Mouse (Mus musculus) intestine, embryonic 16.5 days (tissue): ENCODE measurements around the gene Trnau1ap. TPM values are rescaled to one million over a fixed set of nuclear protein-coding genes. Genes with fewer than 3 reads are reported as not detected.

ENCODE experiments used
- ATAC-seq: fragments of 200-750 bp; cut with Nextera tagmentation; 2 replicates; pipeline ENCODE4 v1.8.0; 2017; ENCODE audit warnings: moderate TSS enrichment, moderate library complexity
- H3K27ac ChIP-seq: fragments of 300-500 bp; sonication (generic); 2 replicates; pipeline ENCODE4 v1.5.1; 2014; ENCODE audit warnings: mild to moderate bottlenecking, low read length
- H3K27me3 ChIP-seq: fragments of 300-500 bp; sonication (generic); replicated peaks from 2 replicates; pipeline ENCODE4 v1.6.1; 2014; ENCODE audit warnings: low read length, control low read depth, mixed read lengths; ENCODE audit not compliant: control insufficient read depth, insufficient read depth
- H3K36me3 ChIP-seq: fragments of 300-500 bp; sonication (generic); 2 replicates; pipeline ENCODE4 v1.6.1; 2014; ENCODE audit warnings: low read length, control low read depth; ENCODE audit not compliant: control insufficient read depth, insufficient read depth
- H3K4me1 ChIP-seq: fragments of 300-500 bp; sonication (generic); 2 replicates; pipeline ENCODE4 v1.6.1; 2014; ENCODE audit warnings: low read length, control low read depth, mixed read lengths; ENCODE audit not compliant: control insufficient read depth, insufficient read depth
- H3K4me2 ChIP-seq: fragments of 300-500 bp; sonication (generic); 2 replicates; pipeline ENCODE4 v1.6.1; 2014; ENCODE audit warnings: low read depth, low read length, control low read depth
- H3K4me3 ChIP-seq: fragments of 300-500 bp; sonication (generic); 2 replicates; pipeline ENCODE4 v1.5.1; 2014; ENCODE audit warnings: mild to moderate bottlenecking, low read length
- H3K9ac ChIP-seq: fragments of 300-500 bp; sonication (generic); 2 replicates; pipeline ENCODE4 v1.6.1; 2014; ENCODE audit warnings: low read depth, low read length
- H3K9me3 ChIP-seq: fragments of 300-500 bp; sonication (generic); 2 replicates; pipeline ENCODE4 v1.6.1; 2016; ENCODE audit warnings: low read length, control low read depth; ENCODE audit not compliant: control insufficient read depth
- WGBS: fragments of 180-500 bp; shearing (Covaris S2); extraction: QIAGEN DNeasy Blood & Tissue Kit; methylation state at CpG from one replicate; pipeline ENCODE4 v1.1.7; 2014; 5-methylcytosine and 5-hydroxymethylcytosine counted together
- polyA plus RNA-seq: library from polyadenylated mRNA; unstranded; fragments of >200 nt; fragmentation: Nextera tagmentation; extraction: Ambion mirVana; gene quantifications from 2 replicates; pipeline ENCODE4 v1.2.1, GENCODE M21; 2015

Trnau1ap gene
- polyA plus RNA-seq, 1 experiment from 2014 or later, result 79.6 TPM

GRCm38 (mm10) chr4:132326481-132326880 is 2.9 kb downstream of the Trnau1ap start:
- H3K4me2 ChIP-seq, result no peak overlapping the region
- H3K4me1 ChIP-seq, result peaks cover 7% of the 10 kb centered on the region
- no peaks in the 10 kb centered on the region for H3K27me3 ChIP-seq
- ATAC-seq, result no peak
- no peaks in the 10 kb centered on the region for H3K9me3 ChIP-seq
- no peak overlapping the region for H3K4me3 ChIP-seq
- WGBS, result 77% methylated on average over 5 of the region's 5 CpGs
- H3K27ac ChIP-seq, result no peak overlapping the region
- no peak overlapping the region for H3K9ac ChIP-seq
- H3K36me3 ChIP-seq, result peaks cover 7% of the 10 kb centered on the region; the same call in 1 of the 2 replicates

DNA sequence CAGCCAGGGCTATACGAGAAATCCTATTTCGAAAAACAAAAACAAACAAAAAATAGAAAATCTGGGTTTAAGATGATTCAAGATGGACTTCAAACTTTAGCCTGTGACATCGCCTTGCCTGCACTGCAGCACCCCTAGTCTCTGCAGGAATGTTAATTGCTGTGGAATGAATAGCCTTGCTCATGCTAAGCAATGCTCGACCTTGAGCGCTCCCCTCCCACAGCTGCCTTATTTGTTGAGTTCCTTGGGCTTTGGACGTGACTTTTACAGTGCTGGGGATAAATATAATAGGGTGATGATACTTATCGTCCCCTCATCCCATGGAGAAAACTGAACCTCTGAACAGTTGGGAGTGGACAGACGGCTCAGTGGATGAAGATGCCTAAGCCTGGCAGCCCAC is 13.6 kb downstream of the Trnau1ap start:
- Histone ChIP-seq H3K4me3 (no peak overlapping the region), H3K4me2 (no peak overlapping the region), H3K9ac (no peak overlapping the region), H3K4me1 (no peaks in the 10 kb centered on the region), H3K27me3 (no peaks in the 10 kb centered on the region), H3K27ac (no peak overlapping the region), H3K9me3 (no peaks in the 10 kb centered on the region), H3K36me3 (peaks cover 21% of the 10 kb centered on the region)
- ATAC-seq, result peak; percentile 69; the same call in 1 of the 2 replicates
- WGBS, result 68% methylated on average over 8 of the region's 8 CpGs

DNA sequence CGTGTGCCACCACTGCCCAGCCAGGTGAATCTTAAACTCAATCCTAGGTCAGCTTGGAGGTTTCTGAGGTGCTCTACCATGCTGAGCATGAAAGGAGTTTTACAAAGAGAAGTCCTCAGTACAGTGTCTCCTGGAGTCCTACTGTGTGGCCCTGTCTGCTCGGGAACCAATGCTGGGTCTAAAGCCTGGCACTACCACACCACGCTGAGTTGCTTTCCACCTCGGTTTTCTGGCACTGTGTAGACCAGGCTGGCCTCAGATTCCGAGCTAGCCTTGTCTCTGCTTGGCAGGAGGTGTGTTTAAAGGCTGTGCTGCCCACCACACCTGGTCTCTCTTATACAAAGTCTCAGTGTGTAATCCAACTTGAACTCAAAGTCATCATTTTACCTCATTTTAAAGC is 16.7 kb downstream of the Trnau1ap start:
- no peak for ATAC-seq
- no peak overlapping the region for H3K27ac ChIP-seq
- 84% methylated on average over 5 of the region's 5 CpGs for WGBS
- peaks cover 18% of the 10 kb centered on the region; the same call in 1 of the 2 replicates for H3K36me3 ChIP-seq
- H3K4me2 ChIP-seq, result no peak overlapping the region
- peaks cover 5% of the 10 kb centered on the region for H3K4me1 ChIP-seq
- H3K4me3 ChIP-seq, result no peak overlapping the region
- H3K9me3 ChIP-seq, result no peaks in the 10 kb centered on the region
- no peak overlapping the region for H3K9ac ChIP-seq
- H3K27me3 ChIP-seq, result no peaks in the 10 kb centered on the region

GRCm38 (mm10) chr4:132311801-132312200 is 17.5 kb downstream of the Trnau1ap start:
- H3K9ac ChIP-seq, result no peak overlapping the region
- peaks cover 18% of the 10 kb centered on the region; the same call in 1 of the 2 replicates for H3K36me3 ChIP-seq
- no peak overlapping the region for H3K27ac ChIP-seq
- H3K4me2 ChIP-seq, result no peak overlapping the region
- H3K4me3 ChIP-seq, result no peak overlapping the region
- no peaks in the 10 kb centered on the region for H3K27me3 ChIP-seq
- 55% methylated on average over 3 of the region's 3 CpGs for WGBS
- ATAC-seq, result no peak
- H3K9me3 ChIP-seq, result no peaks in the 10 kb centered on the region
- peaks cover 5% of the 10 kb centered on the region for H3K4me1 ChIP-seq

GRCm38 (mm10) chr4:132311209-132311608 is 18.1 kb downstream of the Trnau1ap start:
- ATAC-seq, result no peak
- H3K4me3 ChIP-seq, result no peak overlapping the region
- H3K9ac ChIP-seq, result no peak overlapping the region
- H3K27me3 ChIP-seq, result no peaks in the 10 kb centered on the region
- peaks cover 18% of the 10 kb centered on the region; the same call in 1 of the 2 replicates for H3K36me3 ChIP-seq
- H3K4me2 ChIP-seq, result no peak overlapping the region
- no peaks in the 10 kb centered on the region for H3K9me3 ChIP-seq
- 50% methylated on average over 1 of the region's 1 CpGs for WGBS
- H3K27ac ChIP-seq, result no peak overlapping the region
- peaks cover 5% of the 10 kb centered on the region for H3K4me1 ChIP-seq

GRCm38 (mm10) chr4:132309849-132310472 is 19.4 kb downstream of the Trnau1ap start:
- H3K9me3 ChIP-seq, result no peaks in the 10 kb centered on the region
- H3K4me2 ChIP-seq, result peak overlapping the region; percentile 88
- H3K36me3 ChIP-seq, result peaks cover 18% of the 10 kb centered on the region; the same call in 1 of the 2 replicates
- H3K9ac ChIP-seq, result peak overlapping the region; percentile 85
- H3K4me3 ChIP-seq, result peak overlapping the region; percentile 78
- 30% methylated on average over 10 of the region's 10 CpGs for WGBS
- H3K27ac ChIP-seq, result peak overlapping the region; percentile 94
- ATAC-seq, result peak; percentile 65
- H3K4me1 ChIP-seq, result peaks cover 5% of the 10 kb centered on the region
- no peaks in the 10 kb centered on the region for H3K27me3 ChIP-seq

GRCm38 (mm10) chr4:132309140-132309848 is 20.0 kb downstream of the Trnau1ap start:
- no peaks in the 10 kb centered on the region for H3K9me3 ChIP-seq
- peaks cover 5% of the 10 kb centered on the region for H3K4me1 ChIP-seq
- peaks cover 18% of the 10 kb centered on the region; the same call in 1 of the 2 replicates for H3K36me3 ChIP-seq
- 1% methylated on average over 15 of the region's 15 CpGs for WGBS
- H3K4me2 ChIP-seq, result peak overlapping the region; percentile 88
- H3K9ac ChIP-seq, result peak overlapping the region; percentile 85
- H3K27me3 ChIP-seq, result no peaks in the 10 kb centered on the region
- peak overlapping the region; percentile 94 for H3K27ac ChIP-seq
- H3K4me3 ChIP-seq, result peak overlapping the region; percentile 78
- ATAC-seq, result no peak

DNA sequence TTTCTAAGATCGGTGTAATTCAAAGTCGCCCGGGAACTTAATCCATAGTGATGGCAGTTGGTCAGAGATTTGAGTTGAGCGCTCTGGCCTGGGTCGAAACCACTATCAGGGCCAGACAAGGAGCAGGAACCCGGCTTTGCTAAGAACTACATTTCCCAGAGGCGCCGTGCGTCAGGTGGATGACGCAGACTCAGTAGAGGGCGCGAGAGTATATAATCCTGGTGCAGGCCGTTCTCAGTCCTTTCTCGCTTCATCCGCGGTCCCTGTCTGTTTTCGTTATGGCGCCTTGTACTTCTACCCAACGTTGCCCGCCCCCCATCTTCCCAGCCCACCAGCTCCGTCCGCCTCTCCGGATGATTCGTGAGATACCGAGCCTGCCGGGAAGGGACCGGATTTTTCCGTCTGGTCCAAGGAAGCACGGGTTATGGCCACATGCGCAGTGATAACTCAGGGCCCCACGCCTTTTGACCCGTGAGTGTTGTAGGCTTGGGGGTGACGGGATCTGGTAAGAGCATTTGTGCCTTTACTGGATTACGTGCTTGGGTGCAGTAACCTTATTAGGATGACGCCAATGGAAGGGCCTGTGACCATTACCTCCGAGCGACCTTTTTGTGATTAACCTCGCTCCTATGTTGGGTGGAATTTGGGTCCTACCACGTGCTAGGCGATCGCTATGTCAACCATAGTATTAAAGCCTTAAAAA is 20.8 kb downstream of the Trnau1ap start:
- WGBS, result under 1% methylated on average over 41 of the region's 41 CpGs
- Histone ChIP-seq H3K9me3 (no peaks in the 10 kb centered on the region), H3K27ac (peak overlapping the region; percentile 94), H3K27me3 (no peaks in the 10 kb centered on the region), H3K9ac (peak overlapping the region; percentile 85), H3K4me1 (peaks cover 5% of the 10 kb centered on the region), H3K36me3 (peaks cover 18% of the 10 kb centered on the region; the same call in 1 of the 2 replicates), H3K4me2 (peak overlapping the region; percentile 88), H3K4me3 (peak overlapping the region; percentile 78)
- ATAC-seq, result peak; percentile 86

GRCm38 (mm10) chr4:132306004-132306403 is 23.3 kb downstream of the Trnau1ap start:
- ATAC-seq, result no peak
- WGBS, result 69% methylated on average over 6 of the region's 6 CpGs
- H3K4me1 ChIP-seq, result peaks cover 11% of the 10 kb centered on the region
- H3K36me3 ChIP-seq, result peaks cover 11% of the 10 kb centered on the region; the same call in 1 of the 2 replicates
- no peak overlapping the region for H3K4me2 ChIP-seq
- H3K9ac ChIP-seq, result no peak overlapping the region
- H3K27ac ChIP-seq, result no peak overlapping the region; the same call in 1 of the 2 replicates
- no peaks in the 10 kb centered on the region for H3K27me3 ChIP-seq
- no peak overlapping the region for H3K4me3 ChIP-seq
- H3K9me3 ChIP-seq, result no peaks in the 10 kb centered on the region
